Mouse (Mus musculus): ENCODE data around the gene Hcrt. TPM values are rescaled to one million over a fixed set of nuclear protein-coding genes. Genes with fewer than 3 reads are reported as not detected.
"Not testable (repeated sequence)": the region's sequence is repeated elsewhere in the genome, so short reads cannot be mapped to it uniquely, and the experiment has no call there.

The Hcrt gene
- not detected in 2 replicates for polyA plus RNA-seq (2012; rRNA removed)

DNA sequence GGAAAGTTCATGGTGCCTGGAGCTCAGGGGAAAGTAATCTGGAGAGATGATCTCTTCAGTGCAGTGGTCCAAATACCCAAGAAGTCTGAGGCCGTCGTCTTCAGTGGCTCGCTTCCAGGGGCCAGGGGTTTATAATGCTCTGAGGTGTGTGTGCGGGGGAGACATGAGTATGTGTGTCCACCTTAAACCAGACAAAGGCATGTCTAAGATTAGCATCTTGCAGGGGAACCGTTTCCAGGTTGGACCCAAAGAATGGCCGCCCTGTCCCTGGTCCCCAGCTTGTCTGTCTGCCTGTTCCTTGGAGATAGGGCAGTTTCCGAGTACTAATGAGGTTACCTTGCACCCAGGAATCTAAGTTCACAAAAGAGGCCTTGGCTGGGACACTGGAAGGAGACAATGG, at the start of gene Hcrt:
TSS of gene Hcrt (minus strand) at position 101 of the 400 bp plus-strand sequence.
- DNase-seq (ENCODE audit: low read depth): no peak

DNA sequence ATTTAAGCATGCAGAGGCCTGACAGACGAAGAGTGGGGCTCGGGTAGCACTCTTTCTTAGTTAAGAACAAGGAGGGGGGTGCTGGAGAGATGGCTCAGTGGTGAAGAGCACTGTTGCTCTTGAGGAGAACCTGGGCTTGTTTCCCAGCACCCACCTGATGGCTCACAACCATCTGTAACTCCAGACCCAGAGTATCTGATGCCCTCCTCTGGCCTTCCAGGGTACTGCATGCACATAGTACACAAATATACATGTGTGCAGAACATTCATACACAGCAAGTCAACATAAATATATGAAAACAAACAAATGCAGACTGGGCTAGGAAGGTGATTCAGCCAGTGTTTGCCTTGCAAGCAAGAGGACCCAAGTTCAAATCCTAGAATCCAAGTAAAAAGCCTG, 48.4 kb upstream of the Hcrt start:
- no peak for DNase-seq (ENCODE audit: low read depth)

DNA sequence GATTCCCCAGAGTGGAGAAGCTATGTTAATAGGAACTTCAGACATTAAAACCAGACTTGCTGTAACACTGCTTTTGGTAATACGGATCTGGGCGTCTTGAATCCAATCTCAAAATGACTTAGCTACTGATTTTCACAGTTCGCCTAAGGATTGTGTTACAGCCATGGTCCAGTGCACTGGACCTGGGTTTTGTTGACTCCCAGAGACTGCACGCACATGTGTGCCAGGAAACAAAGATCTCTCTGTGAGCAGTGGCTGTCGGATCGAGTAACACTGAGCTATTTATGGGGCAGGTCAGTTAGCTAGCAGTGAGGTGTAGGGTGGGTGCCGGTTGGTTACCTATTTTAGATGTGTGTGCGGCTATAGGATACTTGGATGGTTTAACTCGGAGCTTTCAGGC, 47.8 kb upstream of the Hcrt start:
- DNase-seq (ENCODE audit: low read depth): no peak

DNA sequence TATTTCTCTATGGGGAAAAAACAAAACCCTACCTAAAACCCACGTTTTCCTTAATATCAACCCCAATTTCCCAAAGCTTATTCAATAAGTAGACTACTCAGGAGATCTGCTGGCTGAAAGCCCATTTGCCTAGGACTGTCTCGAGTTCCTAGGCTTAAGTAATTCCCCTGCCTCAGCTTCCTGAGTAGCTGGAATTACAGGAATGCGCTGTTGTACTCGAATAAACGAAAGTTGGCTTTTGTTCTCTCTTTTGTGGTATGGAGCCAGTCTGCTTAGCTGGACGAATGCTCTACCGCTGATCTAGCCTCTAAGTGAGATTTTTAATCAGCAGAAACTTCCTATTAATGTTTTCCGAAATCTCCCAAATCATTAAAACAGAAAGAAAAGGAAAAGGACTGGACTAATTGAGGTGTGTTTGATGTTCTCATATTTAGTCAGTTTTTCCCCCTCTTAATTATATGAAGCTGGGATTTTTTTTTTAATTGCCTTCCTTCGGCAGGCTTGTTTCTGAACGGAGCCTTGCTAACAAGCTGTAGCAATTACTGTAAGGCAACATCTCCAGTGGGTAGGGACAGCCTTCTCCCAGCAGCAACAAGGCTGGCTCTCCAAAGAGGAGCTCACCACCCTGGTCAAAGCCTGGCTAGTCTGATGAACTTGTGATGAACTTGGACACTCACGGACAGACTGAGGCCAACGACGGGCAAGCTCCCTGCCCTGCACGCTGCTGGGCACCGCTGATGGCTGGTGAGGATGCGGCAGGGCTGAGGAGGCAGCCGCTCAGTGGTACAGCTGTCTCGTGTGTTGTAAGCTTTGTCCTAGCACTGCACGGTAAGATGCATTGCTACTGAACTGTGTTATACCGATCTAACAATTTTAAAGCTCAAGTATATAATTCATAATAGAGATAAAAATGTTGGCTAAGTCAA, 43.9 kb upstream of the Hcrt start:
- no peak for DNase-seq (ENCODE audit: low read depth)

DNA sequence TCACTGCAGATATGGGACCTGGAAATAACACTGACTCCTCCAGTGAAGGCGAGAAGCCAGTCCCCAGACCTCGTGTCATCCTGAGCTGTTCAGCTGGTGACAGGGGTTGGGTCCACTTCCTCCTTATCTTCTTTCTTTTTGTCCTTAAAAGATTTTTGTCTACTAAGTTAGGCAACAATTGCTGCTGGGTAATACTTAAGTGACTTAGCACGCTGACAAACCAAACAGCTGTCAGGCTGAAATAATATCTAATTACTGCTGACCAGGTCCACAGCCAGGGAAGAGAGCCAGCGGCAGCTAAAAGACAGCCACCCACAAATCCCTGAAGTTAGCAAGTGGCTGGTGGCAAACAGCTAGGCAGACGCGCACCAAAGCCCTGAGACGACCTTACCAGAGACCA, 42.8 kb upstream of the Hcrt start:
- DNase-seq (ENCODE audit: low read depth): no peak

DNA sequence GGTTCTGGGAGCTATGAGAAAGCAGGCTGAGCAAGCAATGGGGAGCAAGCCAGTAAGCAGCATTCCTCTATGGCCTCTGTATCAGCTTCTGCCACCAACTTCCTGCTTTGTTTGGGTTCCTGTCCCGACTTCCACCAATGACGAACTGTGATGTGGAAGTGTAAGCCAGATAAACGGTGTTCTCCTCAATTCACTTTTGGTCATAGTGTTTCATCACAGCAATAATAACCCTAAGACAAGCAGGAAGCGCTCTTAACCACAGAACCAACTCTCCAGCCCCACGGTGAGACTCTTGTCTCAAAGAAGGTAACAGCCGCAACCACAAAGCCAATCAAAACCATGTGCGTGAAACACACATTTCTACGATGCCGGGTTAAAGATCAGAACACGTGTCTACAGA, 41.7 kb upstream of the Hcrt start:
- no peak for DNase-seq (ENCODE audit: low read depth)

DNA sequence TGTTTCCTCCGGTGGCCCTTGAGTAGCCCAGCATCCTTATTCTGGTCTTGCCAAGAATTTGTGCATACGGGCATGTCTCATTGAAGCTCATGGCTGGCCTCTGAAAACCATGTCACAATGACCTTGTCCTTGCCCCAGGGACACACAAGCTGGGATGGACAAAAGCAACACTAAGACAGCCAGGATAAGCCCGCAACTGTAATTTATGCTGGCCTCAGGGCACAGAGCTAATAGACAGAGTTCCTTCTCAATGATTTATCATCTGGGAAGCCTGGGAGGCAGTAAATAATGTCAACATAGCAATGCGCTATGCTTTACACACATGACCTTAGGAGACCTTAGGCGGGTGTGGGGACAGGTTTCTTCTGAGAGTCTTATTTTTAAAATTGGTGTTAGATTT, 36.7 kb upstream of the Hcrt start:
- DNase-seq (ENCODE audit: low read depth): peak; percentile 83

DNA sequence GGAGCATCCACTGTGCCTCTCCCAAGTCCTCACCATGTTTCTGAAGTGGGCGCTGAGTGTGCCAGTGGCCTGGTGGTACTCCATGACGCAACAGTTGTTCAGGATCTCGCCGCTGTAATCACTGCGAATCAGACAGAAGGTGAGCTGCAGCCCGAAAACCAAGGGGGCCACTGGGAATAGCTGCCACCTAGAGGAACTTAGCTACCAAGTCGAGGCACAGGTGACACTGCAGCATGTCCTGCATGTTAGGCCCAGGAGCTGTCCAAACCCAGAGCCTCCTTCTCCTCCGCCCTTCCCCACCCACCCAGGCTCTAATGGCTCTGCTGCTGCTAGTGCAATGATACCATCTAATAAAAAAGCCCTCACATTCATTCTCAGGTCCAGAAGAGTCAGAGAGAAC, 33.9 kb upstream of the Hcrt start:
- no peak for DNase-seq (ENCODE audit: low read depth)

DNA sequence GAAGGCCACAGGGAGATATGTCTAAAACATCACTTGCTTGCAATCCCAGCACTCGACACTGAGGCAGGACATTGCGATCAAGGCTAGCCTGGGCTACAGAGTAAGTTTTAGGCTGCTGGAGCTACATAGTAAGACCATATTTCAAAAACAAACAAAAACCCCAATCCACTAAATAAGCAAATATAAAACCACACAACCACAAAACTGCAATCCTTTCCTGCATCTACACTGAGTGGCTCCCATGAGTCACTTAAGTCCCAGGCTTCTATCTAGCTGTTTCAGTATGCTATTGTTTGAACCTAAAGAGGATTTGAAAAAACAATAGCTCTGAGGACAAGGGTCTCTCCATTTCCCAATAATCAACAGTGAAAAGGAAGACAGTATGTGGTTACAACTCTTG, 32.7 kb upstream of the Hcrt start:
- no peak for DNase-seq (ENCODE audit: low read depth)

DNA sequence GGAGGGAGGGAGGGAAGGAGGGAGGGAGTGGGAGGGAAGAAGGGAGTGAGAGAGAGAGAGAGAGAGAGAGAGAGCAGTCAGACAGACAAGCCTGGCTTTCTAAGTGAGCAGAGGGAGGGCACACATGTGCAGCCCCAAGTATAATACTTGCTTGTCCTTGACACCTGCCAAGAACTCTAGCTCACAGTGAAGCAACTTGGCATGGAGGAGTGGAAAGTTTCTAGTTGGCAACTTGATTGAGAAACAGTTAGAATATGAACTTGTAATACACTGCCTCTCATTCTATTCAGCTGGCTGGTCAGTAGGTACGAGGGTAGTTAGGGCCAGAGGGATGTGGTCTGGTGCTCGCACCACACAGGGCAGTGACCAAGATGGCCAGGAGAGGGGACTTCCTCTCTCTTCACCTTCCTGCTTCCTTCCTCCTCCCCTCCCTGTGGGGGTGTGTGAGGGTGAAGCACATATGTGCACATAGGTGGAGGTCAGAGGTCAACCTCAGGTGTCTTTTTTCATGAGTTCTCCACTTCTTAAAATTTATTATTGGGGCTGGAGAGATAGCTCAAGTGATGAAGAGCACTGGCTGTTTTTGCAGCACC, 28.8 kb upstream of the Hcrt start:
- peak; percentile 94 for DNase-seq (ENCODE audit: low read depth)

DNA sequence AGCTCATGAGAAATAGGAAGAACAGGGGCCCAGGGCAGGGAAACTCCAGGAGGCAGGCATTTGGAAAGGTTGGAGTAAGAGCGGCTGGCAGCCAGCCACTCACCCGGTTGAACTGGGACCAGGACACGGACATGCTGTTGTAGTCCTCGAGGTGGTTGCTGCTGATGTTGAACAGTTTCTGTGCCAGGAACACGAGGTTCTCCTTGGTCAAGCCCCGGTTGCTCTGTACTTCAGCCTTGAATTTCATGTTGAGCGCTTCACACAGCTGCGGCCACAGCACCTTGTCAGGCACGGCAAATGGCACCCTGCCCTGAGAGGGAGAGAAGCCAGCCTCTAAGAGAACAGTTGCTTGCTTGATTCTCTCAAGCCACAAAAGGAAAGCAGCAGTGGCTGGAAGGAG, 27.9 kb upstream of the Hcrt start:
- not testable (repeated sequence) for DNase-seq (ENCODE audit: low read depth)

DNA sequence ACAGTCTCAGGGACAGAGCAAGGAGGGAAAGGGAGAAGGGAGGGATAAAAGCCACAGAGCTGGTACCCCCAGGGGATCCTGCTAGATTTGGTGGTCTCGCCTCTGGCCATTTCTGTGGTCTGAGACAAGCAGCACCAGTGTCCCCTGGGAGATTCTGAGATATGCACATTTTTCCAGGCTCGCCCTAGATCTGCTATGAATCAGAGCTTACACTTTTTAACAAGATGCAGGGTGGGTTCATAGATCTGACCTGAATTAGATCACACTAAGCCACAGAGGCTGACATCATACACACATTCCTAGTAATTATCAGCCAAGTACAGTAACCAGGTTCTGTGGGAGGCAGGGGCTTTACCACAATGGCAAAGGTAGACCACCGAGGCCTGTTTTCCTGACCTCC, 27.0 kb upstream of the Hcrt start:
- no peak for DNase-seq (ENCODE audit: low read depth)

DNA sequence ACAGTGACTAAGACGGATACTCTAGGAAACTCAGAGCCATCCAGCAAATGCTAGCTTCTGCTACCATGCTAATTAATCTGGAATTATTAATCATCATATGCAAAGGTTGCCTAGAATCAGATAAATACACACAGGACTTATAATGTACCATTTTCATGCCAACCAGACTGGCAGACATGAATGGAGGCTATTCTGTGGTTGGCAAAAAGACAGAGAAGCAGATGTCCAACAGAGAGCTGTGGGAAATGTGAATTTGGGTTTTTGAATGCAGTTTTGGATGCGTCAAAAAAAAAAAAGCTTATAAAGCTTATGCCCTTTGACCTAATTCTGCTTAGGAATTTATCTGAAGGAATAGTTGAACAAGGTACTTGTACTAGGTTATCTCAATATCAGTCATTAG, 23.0 kb upstream of the Hcrt start:
- DNase-seq (ENCODE audit: low read depth): no peak

DNA sequence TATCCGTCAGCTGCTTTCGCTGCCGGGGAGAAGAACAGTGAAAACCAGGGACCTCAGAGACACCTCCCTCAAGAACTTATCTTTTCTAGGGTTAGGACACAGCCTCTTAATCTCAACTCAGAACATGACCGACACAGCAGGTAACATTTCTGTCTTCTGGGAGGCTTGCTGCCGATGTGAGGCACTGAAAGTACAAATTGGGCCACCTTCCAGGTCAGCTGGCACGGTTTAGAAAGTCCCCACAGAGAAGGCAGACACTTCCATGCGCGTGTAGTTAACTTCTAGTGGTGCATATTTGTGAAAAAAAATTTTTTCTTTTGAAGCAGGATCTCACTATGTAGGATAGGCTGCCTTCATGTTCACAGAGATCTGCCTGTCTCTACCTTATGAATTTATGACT, 21.6 kb upstream of the Hcrt start:
- DNase-seq (ENCODE audit: low read depth): no peak

DNA sequence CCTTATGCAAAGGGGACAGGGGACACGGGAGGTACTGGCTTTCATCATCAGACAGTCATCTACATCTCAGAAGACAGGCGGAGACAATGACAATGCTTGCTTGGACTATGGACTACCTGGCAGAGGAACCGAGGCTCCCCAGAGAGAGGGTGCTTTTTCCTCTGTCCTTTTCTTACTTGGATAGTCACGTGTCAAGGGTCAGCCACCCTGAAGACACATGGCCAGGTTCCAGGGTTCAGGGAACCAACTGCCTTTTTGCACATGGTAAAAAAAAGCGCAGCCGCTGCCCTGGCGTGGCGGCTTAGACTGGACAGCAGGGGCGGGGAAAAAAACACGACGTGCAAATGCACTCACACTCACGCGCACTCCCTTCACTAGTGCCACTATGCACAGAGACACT, 19.8 kb upstream of the Hcrt start:
- no peak for DNase-seq (ENCODE audit: low read depth)

DNA sequence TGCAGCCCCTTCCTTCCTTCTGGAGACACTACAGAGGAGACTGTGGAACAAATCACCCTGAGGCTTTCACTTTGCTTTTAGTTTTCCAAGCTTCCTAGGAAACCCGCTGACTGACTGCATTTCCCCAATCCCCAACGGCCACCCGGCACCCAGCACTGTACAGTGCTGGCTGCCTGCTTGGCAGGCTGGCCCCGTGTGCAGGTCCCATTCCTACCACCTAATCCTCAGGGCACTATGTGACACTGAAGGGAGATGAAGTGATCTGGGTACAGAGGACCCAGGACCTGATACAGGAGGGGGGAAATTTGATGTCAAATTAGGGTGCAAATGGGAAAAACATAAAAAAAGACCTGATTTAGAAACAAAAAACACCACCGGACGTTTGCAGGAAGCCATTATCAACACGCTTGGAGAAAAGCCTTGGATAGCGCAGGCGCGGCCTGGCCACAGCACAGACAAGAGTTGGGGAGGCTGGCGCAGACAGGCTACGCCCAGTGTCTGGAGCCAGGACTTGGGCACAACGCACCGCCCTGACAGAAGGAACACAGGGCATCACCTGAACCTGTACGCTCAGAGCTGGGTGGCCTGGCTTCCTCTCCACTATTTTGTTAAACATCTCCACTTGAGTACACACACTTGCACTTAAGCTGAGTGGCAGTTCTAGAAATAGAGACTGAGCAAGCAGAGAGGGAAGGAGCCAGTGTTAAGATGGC, 19.2 kb upstream of the Hcrt start:
- DNase-seq (ENCODE audit: low read depth): no peak

DNA sequence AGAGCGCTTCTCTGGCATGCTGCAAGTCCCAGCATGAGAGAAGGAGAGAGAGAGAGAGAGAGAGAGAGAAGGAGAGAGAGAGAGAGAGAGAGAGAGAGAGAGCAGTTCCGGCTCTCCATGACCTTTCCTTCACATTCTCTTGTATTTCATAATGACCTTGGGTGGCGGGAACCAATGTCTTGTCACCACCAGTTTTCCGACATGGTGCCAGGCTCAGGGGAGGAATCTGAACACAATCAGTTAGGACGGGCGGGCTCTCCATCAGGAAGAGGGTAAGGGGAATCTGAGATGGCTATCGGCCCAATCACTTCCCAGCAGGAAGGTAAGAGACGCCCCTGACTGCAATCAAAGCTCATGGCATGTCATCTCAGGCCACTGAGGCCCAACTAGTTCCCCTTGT, 17.5 kb upstream of the Hcrt start:
- DNase-seq (ENCODE audit: low read depth): no peak

DNA sequence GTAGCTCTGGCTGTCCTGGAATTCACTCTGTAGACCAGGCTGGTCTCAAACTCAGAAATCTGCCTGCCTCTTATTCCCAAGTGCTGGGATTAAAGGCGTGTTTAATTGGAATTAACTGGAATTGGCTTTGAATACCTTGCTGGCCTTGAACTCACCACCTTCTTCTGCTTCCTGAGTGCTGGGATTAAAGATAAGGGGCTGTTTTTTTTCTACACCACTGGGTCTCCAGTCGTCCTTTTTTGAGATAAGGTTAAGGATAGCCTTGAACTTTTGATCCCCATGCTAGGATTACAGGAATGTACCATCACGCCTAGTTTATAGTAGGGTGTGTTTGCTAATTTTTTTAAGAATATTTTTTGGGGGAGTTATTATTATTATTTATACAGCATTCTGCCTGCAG, 15.3 kb upstream of the Hcrt start:
- DNase-seq (ENCODE audit: low read depth): no peak

DNA sequence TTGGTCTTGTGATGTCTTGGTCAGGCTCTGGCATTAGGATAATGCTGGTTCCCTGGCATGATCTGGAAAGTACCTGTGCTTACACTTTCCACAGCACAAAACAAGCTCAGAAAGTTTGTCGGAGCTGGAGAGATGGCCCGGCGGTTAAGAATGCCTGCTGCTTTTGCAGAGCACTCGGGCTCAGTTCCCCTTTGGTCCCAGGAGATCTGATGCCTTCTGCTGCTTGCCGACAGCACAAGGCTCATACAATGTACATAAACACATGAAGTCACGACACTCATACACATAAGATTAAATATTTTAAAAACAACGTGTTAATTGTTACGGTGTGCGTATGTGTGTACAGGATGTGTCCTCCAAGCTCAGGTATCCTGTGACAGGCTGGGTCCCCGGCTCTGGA, 13.2 kb upstream of the Hcrt start:
- DNase-seq (ENCODE audit: low read depth): no peak

DNA sequence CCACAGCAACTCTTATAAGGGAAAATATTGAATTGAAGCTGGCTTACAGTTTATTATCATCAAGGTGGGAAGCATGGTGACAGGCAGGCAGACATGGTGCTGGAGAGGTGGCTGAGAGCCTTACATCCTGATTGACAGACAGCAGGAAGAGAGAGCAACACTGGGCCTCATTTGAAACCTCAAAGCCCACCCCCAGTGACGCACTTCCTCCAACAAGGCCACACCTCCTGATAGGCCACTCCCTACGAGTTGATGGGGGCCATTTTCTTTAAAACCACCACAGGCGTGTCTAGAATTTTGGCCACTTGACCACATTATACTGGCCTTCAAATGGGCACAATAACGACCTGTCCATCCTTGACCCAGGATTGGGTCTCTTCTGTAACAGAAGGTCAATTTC, 11.5 kb upstream of the Hcrt start:
- no peak for DNase-seq (ENCODE audit: low read depth)

DNA sequence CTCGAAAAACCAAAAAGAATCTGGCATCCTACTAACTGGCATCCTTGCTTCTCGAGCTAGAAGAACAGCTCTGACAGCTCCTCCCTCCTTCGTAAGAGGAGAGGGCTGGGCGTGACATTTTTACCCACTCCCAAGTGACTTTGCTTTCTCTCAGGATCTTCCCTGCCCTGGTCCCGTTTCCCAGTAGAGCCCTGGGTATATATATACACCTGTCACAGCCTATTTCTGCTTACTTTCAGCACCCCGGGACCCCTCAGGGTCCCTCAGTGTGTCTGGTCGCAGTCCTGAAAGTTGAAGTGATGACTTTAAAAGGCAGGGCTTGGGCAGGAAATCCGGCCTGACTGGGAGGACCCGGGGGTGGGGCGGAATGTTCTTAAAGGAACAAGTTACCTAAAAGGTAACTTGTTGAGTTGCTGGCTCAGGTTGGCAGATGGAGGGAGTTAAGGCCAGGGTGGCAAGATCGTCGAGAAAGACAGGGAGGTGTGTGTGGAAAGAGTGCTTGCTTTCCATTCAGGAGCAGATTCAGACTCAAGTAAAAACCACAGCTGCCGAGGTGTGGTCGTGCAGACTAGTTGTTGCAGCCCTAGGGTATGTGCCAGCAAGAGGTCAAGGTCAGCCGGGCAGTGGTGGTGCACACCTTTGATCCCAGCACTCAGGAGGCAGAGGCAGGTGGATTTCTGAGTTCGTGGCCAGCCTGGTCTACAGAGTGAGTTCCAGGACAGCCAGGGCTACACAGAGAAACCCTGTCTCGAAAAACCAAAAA, 8.1 kb upstream of the Hcrt start, which contains the start of gene Ghdc:
TSS of gene Ghdc (minus strand) at position 312 of the 763 bp plus-strand sequence.
- DNase-seq (ENCODE audit: low read depth): peak; percentile 69

DNA sequence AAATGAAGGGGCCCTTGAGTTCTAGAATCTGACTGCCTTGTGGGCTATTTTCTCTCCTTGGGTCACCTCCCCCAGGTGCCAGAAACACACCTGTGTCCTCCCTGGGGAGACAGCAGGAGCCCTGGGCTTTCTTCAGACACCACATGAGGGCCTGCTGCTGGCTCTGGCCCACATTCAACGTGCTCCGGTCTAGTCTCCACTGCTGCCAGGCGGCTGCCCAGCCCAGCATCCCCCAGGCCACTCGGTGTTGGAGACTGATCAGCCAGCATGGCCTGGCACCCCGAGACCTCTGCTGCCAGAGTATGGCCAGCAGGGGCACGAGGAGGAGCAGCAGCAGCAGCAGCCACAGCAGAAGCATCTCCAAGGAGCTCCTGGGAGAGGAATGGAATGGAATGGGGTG, 7.2 kb upstream of the Hcrt start:
- DNase-seq (ENCODE audit: low read depth): no peak

Data from gonadal fat pad, adult 2 months (tissue).